Mouse (Mus musculus) lung, postnatal 4 days (tissue): ENCODE data around the gene Sec23ip.

Experiments used
- DNase-seq, 2 experiments: peaks; one replicate each; pipeline ENCODE4 v3.0.0; 2021

The Sec23ip gene

GRCm38 (mm10) chr7:128781846-128782245 is 37.1 kb downstream of the Sec23ip start:
- no peak for DNase-seq

GRCm38 (mm10) chr7:128790045-128790444 is 45.3 kb downstream of the Sec23ip start:
- DNase-seq = no peak

GRCm38 (mm10) chr7:128793464-128793863 is 48.7 kb downstream of the Sec23ip start:
- no peak for DNase-seq

- no peak for DNase-seq
Observed at GRCm38 (mm10) chr7:128824986-128825563, 80.3 kb downstream of the Sec23ip start.

- DNase-seq = no peak
Observed at GRCm38 (mm10) chr7:128832455-128833081, 87.8 kb downstream of the Sec23ip start.

GRCm38 (mm10) chr7:128833196-128833595 is 88.5 kb downstream of the Sec23ip start:
- DNase-seq = no peak
